In genomic region chr5:67221901-67222300, GRCm38 (mm10) we compare ENCODE assay signal across 9 mouse cellular contexts. TPM values are rescaled to one million over a fixed set of nuclear protein-coding genes. Genes with fewer than 3 reads are reported as not detected.
DNase-seq lines count a peak whose midpoint lies in the region; ATAC-seq and TF ChIP-seq lines count a peak whose summit lies in the region.
"Had no signal": no experiment of that assay in that cellular context is flagged by ENCODE, and none has a peak within 500 bp of the region (broad histone marks: within the 10 kb centered on the region; RNA-seq: fewer than 3 reads in every experiment).

No protein-coding gene starts in this region.

- peaks cover 10% of the 10 kb centered on the region for H3K4me1 ChIP-seq in hindbrain, embryonic 11.5 days (replicated peaks; ENCODE audit: control insufficient read depth, insufficient read depth, low read length)
- no peaks in the 10 kb centered on the region for H3K4me1 ChIP-seq in hindbrain, postnatal 0 days (ENCODE audit: insufficient read depth, low read length)
- no peaks in the 10 kb centered on the region for H3K4me1 ChIP-seq in stomach, embryonic 14.5 days (ENCODE audit: control insufficient read depth, insufficient read depth, low read length)
- H3K4me1 ChIP-seq in stomach, postnatal 0 days (replicated peaks; ENCODE audit: control insufficient read depth, insufficient read depth), result no peaks in the 10 kb centered on the region
- peaks cover 10% of the 10 kb centered on the region for H3K4me1 ChIP-seq in forebrain, embryonic 16.5 days (replicated peaks; ENCODE audit: control insufficient read depth, insufficient read depth, low read length)

- 0 out of 2 replicates have a peak overlapping the region, but pooled peaks have one; percentile 38 for H3K4me2 ChIP-seq in hindbrain, embryonic 11.5 days (replicated peaks; ENCODE audit: low read depth, low read length)
- H3K4me2 ChIP-seq in hindbrain, postnatal 0 days (ENCODE audit: low read depth, low read length), result no peak overlapping the region
- no peak overlapping the region; the same call in 1 of the 2 replicates for H3K4me2 ChIP-seq in stomach, embryonic 14.5 days (replicated peaks; ENCODE audit: low read depth, low read length)
- H3K4me2 ChIP-seq in stomach, postnatal 0 days (replicated peaks; ENCODE audit: low read depth), result no peak overlapping the region
- peak overlapping the region; percentile 54; the same call in 1 of the 2 replicates for H3K4me2 ChIP-seq in forebrain, embryonic 16.5 days (ENCODE audit: low read length)

- TF ChIP-seq EP300 in stomach, postnatal 0 days (optimal IDR thresholded peaks at IDR 0.05), result no peak

- no peak overlapping the region for H3K4me3 ChIP-seq in hindbrain, embryonic 11.5 days (ENCODE audit: low read depth, low read length)
- H3K4me3 ChIP-seq in hindbrain, postnatal 0 days (ENCODE audit: low read length), result no peak overlapping the region
- no peak overlapping the region for H3K4me3 ChIP-seq in stomach, embryonic 14.5 days (ENCODE audit: low read depth, low read length)
- no peak overlapping the region for H3K4me3 ChIP-seq in stomach, postnatal 0 days (ENCODE audit: low read depth, low read length)
- H3K4me3 ChIP-seq in forebrain, embryonic 16.5 days (replicated peaks; ENCODE audit: low read length), result no peak overlapping the region

- DNase-seq in hindbrain, embryonic 11.5 days (ENCODE audit: low spot score), result no peak
- no peak for DNase-seq in hindbrain, postnatal 0 days (ENCODE audit: low spot score)
- no peak for DNase-seq in stomach, postnatal 0 days (ENCODE audit: low spot score)
- DNase-seq in adrenal gland, adult (ENCODE audit: inconsistent age in 2 of 2, low spot score in 1 of 2), result no peak
- DNase-seq: left cerebral cortex, postnatal 4 days; right cerebral cortex, adult 18-20 months had no signal

- peaks cover 85% of the 10 kb centered on the region for H3K27me3 ChIP-seq in hindbrain, embryonic 11.5 days (ENCODE audit: control insufficient read depth, insufficient read depth, low read length)
- H3K27me3 ChIP-seq in hindbrain, postnatal 0 days (ENCODE audit: insufficient read depth, low read length), result peaks cover 90% of the 10 kb centered on the region
- H3K27me3 ChIP-seq in stomach, embryonic 14.5 days (ENCODE audit: control insufficient read depth, insufficient read depth, low read length), result peaks cover 76% of the 10 kb centered on the region
- peaks cover 13% of the 10 kb centered on the region; the same call in 1 of the 2 replicates for H3K27me3 ChIP-seq in stomach, postnatal 0 days (ENCODE audit: control insufficient read depth, insufficient read depth, low read length)
- H3K27me3 ChIP-seq in forebrain, embryonic 16.5 days (replicated peaks; ENCODE audit: control insufficient read depth, insufficient read depth, low read length), result peaks cover 76% of the 10 kb centered on the region

- no peak overlapping the region for H3K9ac ChIP-seq in hindbrain, embryonic 11.5 days (ENCODE audit: low read depth, low read length)
- no peak overlapping the region for H3K9ac ChIP-seq in hindbrain, postnatal 0 days (replicated peaks; ENCODE audit: low read length)
- no peak overlapping the region for H3K9ac ChIP-seq in stomach, embryonic 14.5 days (replicated peaks; ENCODE audit: low read depth, low read length)
- no peak overlapping the region for H3K9ac ChIP-seq in stomach, postnatal 0 days (ENCODE audit: low read length)
- no peak overlapping the region for H3K9ac ChIP-seq in forebrain, embryonic 16.5 days (replicated peaks; ENCODE audit: low read depth, low read length)

- no peak overlapping the region for H3K27ac ChIP-seq in hindbrain, embryonic 11.5 days (ENCODE audit: low read depth, low read length)
- no peak overlapping the region for H3K27ac ChIP-seq in hindbrain, postnatal 0 days
- H3K27ac ChIP-seq in stomach, embryonic 14.5 days (ENCODE audit: low read length), result peak overlapping the region; percentile 69; the same call in 1 of the 2 replicates
- no peak overlapping the region for H3K27ac ChIP-seq in stomach, postnatal 0 days (replicated peaks)
- H3K27ac ChIP-seq in forebrain, embryonic 16.5 days (ENCODE audit: low read length), result no peak overlapping the region

- 3% methylated on average over 6 of the region's 6 CpGs for WGBS in hindbrain, embryonic 11.5 days
- 9% methylated on average over 6 of the region's 6 CpGs for WGBS in hindbrain, postnatal 0 days
- WGBS in stomach, embryonic 14.5 days, result 7% methylated on average over 6 of the region's 6 CpGs
- 6% methylated on average over 6 of the region's 6 CpGs for WGBS in stomach, postnatal 0 days
- 5% methylated on average over 6 of the region's 6 CpGs for WGBS in forebrain, embryonic 16.5 days

- ATAC-seq in hindbrain, embryonic 11.5 days (ENCODE audit: low FRiP score), result no peak
- no peak for ATAC-seq in hindbrain, postnatal 0 days
- ATAC-seq in stomach, embryonic 14.5 days (ENCODE audit: insufficient number of reproducible peaks, insufficient read depth, low FRiP score, low read depth), result no peak
- ATAC-seq in stomach, postnatal 0 days (ENCODE audit: low FRiP score, low TSS enrichment), result no peak
- ATAC-seq in forebrain, embryonic 16.5 days, result no peak
- ATAC-seq in megakaryocyte-erythroid progenitor cell, adult 5-6 weeks (replicated peaks; ENCODE audit: low FRiP score, low TSS enrichment, poor library complexity, severe bottlenecking), result no peak

- no peak for TF ChIP-seq CTCF in hindbrain, postnatal 0 days (IDR thresholded peaks at IDR 0.05; ENCODE audit: low read depth)
- no peak for TF ChIP-seq CTCF in stomach, postnatal 0 days (IDR thresholded peaks at IDR 0.05; ENCODE audit: low read depth)

- H3K9me3 ChIP-seq in hindbrain, embryonic 11.5 days (ENCODE audit: control insufficient read depth, low read length), result peaks cover 4% of the 10 kb centered on the region
- H3K9me3 ChIP-seq in hindbrain, postnatal 0 days (ENCODE audit: low read length), result peaks cover 3% of the 10 kb centered on the region; the same call in 1 of the 2 replicates
- peaks cover 3% of the 10 kb centered on the region; the same call in 1 of the 2 replicates for H3K9me3 ChIP-seq in stomach, embryonic 14.5 days (ENCODE audit: control insufficient read depth, low read depth, low read length)
- no peaks in the 10 kb centered on the region for H3K9me3 ChIP-seq in stomach, postnatal 0 days (ENCODE audit: control insufficient read depth, low read length)
- H3K9me3 ChIP-seq in forebrain, embryonic 16.5 days (ENCODE audit: control insufficient read depth, low read length), result 0 out of 2 replicates have a peak, but pooled peaks cover 5% of the 10 kb centered on the region

- no peaks in the 10 kb centered on the region for H3K36me3 ChIP-seq in hindbrain, embryonic 11.5 days (ENCODE audit: control insufficient read depth, insufficient read depth, low read length)
- H3K36me3 ChIP-seq in hindbrain, postnatal 0 days (ENCODE audit: insufficient read depth, low read length), result no peaks in the 10 kb centered on the region
- H3K36me3 ChIP-seq in stomach, embryonic 14.5 days (ENCODE audit: control insufficient read depth, insufficient read depth, low read length), result no peaks in the 10 kb centered on the region
- H3K36me3 ChIP-seq in stomach, postnatal 0 days (ENCODE audit: control insufficient read depth, insufficient read depth, low read length), result no peaks in the 10 kb centered on the region
- H3K36me3 ChIP-seq in forebrain, embryonic 16.5 days (ENCODE audit: control insufficient read depth, insufficient read depth), result no peaks in the 10 kb centered on the region

RNA-seq across cellular contexts. Expression of gene Tmem33, which starts 38.5 kb away (rescaled TPM):
- polyA plus RNA-seq in hindbrain, embryonic 11.5 days (2014; fragmentation: Nextera tagmentation; extraction: Ambion mirVana), result 112 and 118 TPM in 2 replicates
- total RNA-seq in hindbrain, postnatal 0 days (2014; rRNA removed), result 64.5 and 83.3 TPM in 2 replicates
- 61.5 and 67.4 TPM in 2 replicates for polyA plus RNA-seq in hindbrain, postnatal 0 days (2015; fragmentation: Nextera tagmentation; extraction: Ambion mirVana)
- 79.1 and 83.3 TPM in 2 replicates for polyA plus RNA-seq in stomach, embryonic 14.5 days (2014; fragmentation: Nextera tagmentation; extraction: Ambion mirVana)
- 98.1 and 106 TPM in 2 replicates for polyA plus RNA-seq in stomach, postnatal 0 days (2015; fragmentation: Nextera tagmentation; extraction: Ambion mirVana)
- polyA plus RNA-seq in forebrain, embryonic 16.5 days (2015; fragmentation: Nextera tagmentation; extraction: Ambion mirVana), result 82.9 and 83.1 TPM in 2 replicates
- 98.3 and 112 TPM in 2 replicates for total RNA-seq in megakaryocyte-erythroid progenitor cell, adult 5-6 weeks (2014; fragmentation: Nextera tagmentation)
- 55.1 and 58.6 TPM in 2 replicates for total RNA-seq in megakaryocyte-erythroid progenitor cell, adult 5-6 weeks (2017)

Comparison
In these comparisons a context has a peak if more than half of its experiments do, and no peak if none do; other contexts are left out.
1. H3K4me2 ChIP-seq: peak in hindbrain, embryonic 11.5 days (single experiment) and forebrain, embryonic 16.5 days (single experiment); none in hindbrain, postnatal 0 days (single experiment), stomach, embryonic 14.5 days (single experiment) and stomach, postnatal 0 days (single experiment).